Mouse (Mus musculus) midbrain, embryonic 10.5 days (tissue): ENCODE measurements at regions not wholly inside any gene's neighbourhood (a gene's known extent, or its start where the extent isn't known, plus 50 kb on each side); places are given as distances from the start of the nearest gene placed in this dataset.
"Not testable (repeated sequence)": the region's sequence is repeated elsewhere in the genome, so short reads cannot be mapped to it uniquely, and the experiment has no call there.

Experiments
- DNase-seq: peaks from one replicate; pipeline ENCODE4 v3.0.0-alpha.2; 2017; ENCODE audit warnings: low spot score
- H3K27ac ChIP-seq: fragments of 300-500 bp; sonication (generic); replicated peaks from 2 replicates; pipeline ENCODE4 v1.5.1; 2016; ENCODE audit warnings: mild to moderate bottlenecking
- H3K27me3 ChIP-seq: fragments of 300-500 bp; sonication (generic); 2 replicates; pipeline ENCODE4 v1.6.1; 2016; ENCODE audit warnings: low read depth, mild to moderate bottlenecking; ENCODE audit not compliant: poor library complexity, severe bottlenecking
- H3K36me3 ChIP-seq: fragments of 300-500 bp; sonication (generic); 2 replicates; pipeline ENCODE4 v1.6.1; 2016; ENCODE audit warnings: mild to moderate bottlenecking, moderate library complexity
- H3K4me1 ChIP-seq: fragments of 300-500 bp; sonication (generic); 2 replicates; pipeline ENCODE4 v1.6.1; 2016
- H3K4me3 ChIP-seq: fragments of 300-500 bp; sonication (generic); 2 replicates; pipeline ENCODE4 v1.5.1; 2016; ENCODE audit warnings: mild to moderate bottlenecking, moderate library complexity
- H3K9me3 ChIP-seq: fragments of 300-500 bp; sonication (generic); replicated peaks from 2 replicates; pipeline ENCODE4 v1.6.1; 2016; ENCODE audit warnings: mild to moderate bottlenecking
- WGBS: fragments of 180-500 bp; shearing (Covaris S2); methylation state at CpG from one replicate; pipeline ENCODE4 v1.1.7; 2016; 5-methylcytosine and 5-hydroxymethylcytosine counted together

DNA sequence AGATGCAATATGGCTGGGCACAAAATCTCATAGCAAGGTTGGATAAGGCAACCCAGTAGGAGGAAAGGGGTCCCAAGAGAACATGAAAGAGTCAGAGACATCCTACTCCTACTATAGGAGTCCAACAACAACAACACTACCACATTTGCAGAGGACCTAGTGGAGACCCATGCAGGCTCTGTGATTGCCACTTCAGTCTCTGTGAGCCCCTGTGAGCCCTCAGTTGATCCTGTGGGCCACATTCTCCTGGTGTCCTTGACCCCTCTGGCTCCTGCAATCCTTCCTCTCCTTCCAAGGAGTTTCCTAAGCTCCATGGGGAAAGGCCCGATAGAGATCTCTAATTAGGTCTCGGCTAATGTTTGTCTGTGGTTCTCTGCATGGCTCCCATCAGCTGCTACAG is 72.3 kb upstream of the Sh3gl3 start:
- no peak overlapping the region for H3K4me3 ChIP-seq
- 90% methylated on average over 2 of the region's 2 CpGs for WGBS
- H3K36me3 ChIP-seq: no peaks in the 10 kb centered on the region
- no peak for DNase-seq
- H3K9me3 ChIP-seq: no peaks in the 10 kb centered on the region
- H3K27ac ChIP-seq: no peak overlapping the region
- H3K4me1 ChIP-seq: no peaks in the 10 kb centered on the region
- no peaks in the 10 kb centered on the region for H3K27me3 ChIP-seq

DNA sequence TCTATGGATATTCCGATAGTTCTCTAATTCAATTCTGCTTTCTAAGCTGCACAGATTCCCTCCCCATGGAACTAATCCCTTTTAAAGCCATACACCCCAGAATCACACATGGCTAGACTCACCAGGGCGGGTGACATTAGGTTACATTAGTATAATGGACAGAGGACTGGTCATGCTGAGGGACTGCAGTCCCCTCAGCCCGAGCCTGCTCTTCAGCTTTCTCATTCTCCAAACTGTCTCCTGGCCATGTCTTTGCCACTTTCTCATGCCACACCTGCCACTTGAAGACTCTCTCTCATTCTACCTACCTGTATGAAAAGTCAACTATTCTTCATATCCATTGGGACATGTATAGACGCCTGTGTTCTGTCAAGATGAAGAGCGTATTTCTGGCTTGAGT is 68.0 kb upstream of the Sh3gl3 start:
- 83% methylated on average over 5 of the region's 5 CpGs for WGBS
- no peak overlapping the region for H3K27ac ChIP-seq
- H3K4me1 ChIP-seq: no peaks in the 10 kb centered on the region

DNA sequence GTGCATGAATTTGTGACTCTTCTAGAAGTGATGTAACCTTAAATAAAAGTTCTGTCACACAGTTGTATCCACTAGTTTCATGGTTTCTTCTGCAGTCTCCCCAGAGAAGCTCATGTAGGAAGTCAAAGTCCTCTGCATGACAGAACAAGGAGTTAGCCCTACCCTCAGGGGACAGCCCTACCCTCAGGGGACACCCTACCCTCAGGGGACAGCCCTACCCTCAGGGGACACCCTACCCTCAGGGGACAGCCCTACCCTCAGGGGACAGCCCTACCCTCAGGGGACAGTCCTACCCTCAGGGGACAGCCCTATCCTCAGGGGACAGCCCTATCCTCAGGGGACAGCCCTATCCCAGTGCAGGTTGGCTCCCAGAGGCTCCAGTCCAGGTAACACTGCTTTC is 64.5 kb upstream of the Sh3gl3 start:
- not testable (repeated sequence) for H3K4me3 ChIP-seq, DNase-seq, H3K36me3 ChIP-seq, H3K4me1 ChIP-seq, H3K27me3 ChIP-seq, H3K27ac ChIP-seq, H3K9me3 ChIP-seq

More for the DNA sequence above, 68.0 kb upstream of the Sh3gl3 start:
- no peaks in the 10 kb centered on the region for H3K27me3 ChIP-seq
- no peaks in the 10 kb centered on the region for H3K9me3 ChIP-seq
- DNase-seq: no peak
- H3K4me3 ChIP-seq: no peak overlapping the region
- no peaks in the 10 kb centered on the region for H3K36me3 ChIP-seq

DNA sequence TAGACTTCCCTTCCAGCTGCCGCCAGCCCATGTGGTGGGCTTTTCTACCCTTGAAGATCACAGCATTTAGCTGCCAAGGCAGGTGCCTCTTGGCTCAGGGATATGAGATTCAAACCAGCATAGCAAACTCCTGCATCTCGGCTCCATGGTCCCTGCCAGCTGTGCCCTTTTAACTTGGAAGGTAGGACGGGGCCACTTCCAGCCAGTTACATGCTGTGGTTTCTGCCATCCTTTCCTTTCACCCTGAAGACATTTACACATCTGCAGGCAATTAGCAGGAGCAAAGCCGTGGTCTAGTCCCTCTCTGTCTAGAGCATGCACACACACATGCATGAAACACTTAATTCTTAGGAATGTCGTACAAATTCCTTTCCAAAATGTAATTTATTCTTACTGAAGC is 64.1 kb upstream of the Sh3gl3 start:
- H3K36me3 ChIP-seq: no peaks in the 10 kb centered on the region
- H3K4me3 ChIP-seq: no peak overlapping the region
- 70% methylated on average over 5 of the region's 5 CpGs for WGBS
- no peaks in the 10 kb centered on the region for H3K4me1 ChIP-seq
- H3K27me3 ChIP-seq: no peaks in the 10 kb centered on the region
- H3K27ac ChIP-seq: no peak overlapping the region
- H3K9me3 ChIP-seq: no peaks in the 10 kb centered on the region
- DNase-seq: no peak

DNA sequence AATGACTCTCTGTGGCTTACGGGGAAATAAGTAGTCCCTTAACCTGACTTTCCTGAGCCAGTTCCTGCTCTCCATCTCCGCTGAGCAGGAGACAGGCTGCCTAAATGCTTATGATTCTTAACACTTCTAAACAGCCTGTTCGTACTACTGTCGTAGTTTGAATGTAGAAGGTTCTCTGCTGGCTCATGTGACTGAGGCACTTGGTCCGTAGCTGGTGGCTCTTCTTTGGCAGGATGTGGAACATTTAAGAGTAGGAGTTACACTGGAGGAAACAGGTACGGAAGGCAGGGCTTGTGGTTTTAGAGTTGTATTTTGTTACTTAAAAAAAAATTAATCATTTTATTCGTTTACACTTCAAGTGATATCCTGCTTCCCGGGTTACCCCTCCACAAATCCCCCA is 63.7 kb upstream of the Sh3gl3 start:
- WGBS: 82% methylated on average over 8 of the region's 8 CpGs
- Histone ChIP-seq H3K27ac (no peak overlapping the region), H3K9me3 (no peaks in the 10 kb centered on the region), H3K4me3 (no peak overlapping the region), H3K4me1 (no peaks in the 10 kb centered on the region), H3K36me3 (no peaks in the 10 kb centered on the region), H3K27me3 (no peaks in the 10 kb centered on the region)
- no peak for DNase-seq

DNA sequence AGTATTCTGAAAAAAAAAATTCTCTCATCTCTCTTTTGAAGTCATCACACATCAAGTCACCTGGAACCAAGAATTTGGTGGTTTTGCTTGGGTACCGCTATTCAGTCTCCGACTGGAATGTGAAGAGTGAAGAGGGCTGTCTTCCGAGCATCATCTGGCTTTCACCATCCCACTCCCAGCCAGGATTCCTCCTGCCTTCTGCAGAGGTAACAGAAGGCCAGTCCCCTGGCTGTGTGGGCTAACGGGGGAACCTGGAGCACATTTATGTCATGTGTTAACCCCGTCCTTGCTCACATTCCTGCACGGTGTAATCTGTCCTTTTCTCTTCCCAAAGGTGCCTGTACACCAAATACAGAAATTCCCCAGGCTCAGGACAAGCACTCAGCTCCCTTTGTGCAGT is 61.6 kb upstream of the Sh3gl3 start:
- Histone ChIP-seq H3K27ac (no peak overlapping the region), H3K4me3 (no peak overlapping the region), H3K4me1 (no peaks in the 10 kb centered on the region), H3K27me3 (no peaks in the 10 kb centered on the region), H3K36me3 (no peaks in the 10 kb centered on the region), H3K9me3 (no peaks in the 10 kb centered on the region)
- WGBS: 72% methylated on average over 6 of the region's 6 CpGs
- no peak for DNase-seq

DNA sequence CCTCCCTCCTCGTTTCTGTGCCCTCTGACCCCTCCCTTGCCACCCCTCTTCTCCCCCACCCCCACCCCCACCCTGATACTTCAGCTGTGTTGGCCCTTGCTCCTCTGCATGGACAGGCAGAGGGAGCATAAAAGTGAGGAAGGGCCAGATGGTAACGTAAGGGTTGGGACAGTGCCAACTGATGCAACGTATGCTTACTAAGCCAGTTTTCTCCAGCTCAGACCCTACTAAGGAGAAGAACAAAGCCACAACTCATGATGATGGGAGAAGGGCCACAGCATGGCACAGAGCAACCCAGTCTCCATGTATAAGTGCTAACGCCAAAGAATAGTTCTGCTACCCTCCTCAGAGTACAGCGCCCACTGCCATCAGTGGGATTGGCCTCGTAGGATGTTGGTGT is 58.0 kb upstream of the Sh3gl3 start:
- no peaks in the 10 kb centered on the region for H3K27me3 ChIP-seq
- 85% methylated on average over 6 of the region's 6 CpGs for WGBS
- no peaks in the 10 kb centered on the region for H3K36me3 ChIP-seq
- no peaks in the 10 kb centered on the region for H3K9me3 ChIP-seq
- no peak overlapping the region for H3K27ac ChIP-seq
- no peak overlapping the region for H3K4me3 ChIP-seq
- H3K4me1 ChIP-seq: peaks cover 3% of the 10 kb centered on the region; the same call in 1 of the 2 replicates
- no peak for DNase-seq

DNA sequence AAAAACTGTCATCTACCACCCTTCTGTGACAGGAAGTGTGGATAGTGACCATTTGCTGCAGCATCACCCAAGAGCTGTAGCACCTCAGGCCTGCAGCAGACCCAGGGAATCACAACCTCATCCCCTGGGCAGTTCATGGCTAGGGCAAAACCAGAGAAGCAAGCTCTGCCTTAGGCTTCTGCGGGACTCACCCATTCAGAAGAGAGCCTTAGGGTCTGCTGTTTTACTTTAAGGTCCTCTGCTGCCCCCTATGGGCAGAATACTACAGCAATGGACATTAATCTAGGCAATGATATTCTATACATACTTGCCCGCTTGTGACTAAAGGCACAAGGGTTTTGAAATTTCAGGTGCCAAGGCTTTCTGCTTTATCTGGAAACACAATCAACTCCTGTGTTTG is 54.4 kb upstream of the Sh3gl3 start:
- H3K36me3 ChIP-seq: no peaks in the 10 kb centered on the region
- peaks cover 3% of the 10 kb centered on the region; the same call in 1 of the 2 replicates for H3K4me1 ChIP-seq
- H3K4me3 ChIP-seq: no peak overlapping the region
- peak; percentile 75 for DNase-seq
- H3K9me3 ChIP-seq: no peaks in the 10 kb centered on the region
- no peak overlapping the region for H3K27ac ChIP-seq
- WGBS: 21% methylated on average over 2 of the region's 2 CpGs
- H3K27me3 ChIP-seq: no peaks in the 10 kb centered on the region

DNA sequence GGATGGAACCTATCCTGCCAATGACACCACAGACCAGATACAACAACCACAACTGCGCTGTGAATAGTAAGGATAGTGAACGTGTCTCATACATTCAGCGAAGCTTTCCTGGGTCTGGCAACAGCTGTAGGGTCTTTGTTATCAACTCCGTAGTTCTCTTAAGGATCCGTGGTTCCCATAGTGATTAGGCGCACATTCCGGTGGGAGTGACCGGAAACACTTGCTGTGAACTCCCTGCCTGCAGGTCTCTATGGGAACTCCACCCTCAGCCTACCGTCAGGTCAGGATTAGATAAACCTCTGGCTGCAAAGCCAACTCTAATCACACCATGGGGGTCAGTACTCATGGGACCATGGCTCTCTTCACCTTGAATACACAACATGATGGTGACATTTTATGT is 53.8 kb upstream of the Sh3gl3 start:
- Histone ChIP-seq H3K27me3 (no peaks in the 10 kb centered on the region), H3K9me3 (no peaks in the 10 kb centered on the region), H3K4me3 (no peak overlapping the region), H3K36me3 (no peaks in the 10 kb centered on the region), H3K4me1 (peaks cover 3% of the 10 kb centered on the region; the same call in 1 of the 2 replicates), H3K27ac (no peak overlapping the region)
- no peak for DNase-seq
- 51% methylated on average over 9 of the region's 9 CpGs for WGBS

DNA sequence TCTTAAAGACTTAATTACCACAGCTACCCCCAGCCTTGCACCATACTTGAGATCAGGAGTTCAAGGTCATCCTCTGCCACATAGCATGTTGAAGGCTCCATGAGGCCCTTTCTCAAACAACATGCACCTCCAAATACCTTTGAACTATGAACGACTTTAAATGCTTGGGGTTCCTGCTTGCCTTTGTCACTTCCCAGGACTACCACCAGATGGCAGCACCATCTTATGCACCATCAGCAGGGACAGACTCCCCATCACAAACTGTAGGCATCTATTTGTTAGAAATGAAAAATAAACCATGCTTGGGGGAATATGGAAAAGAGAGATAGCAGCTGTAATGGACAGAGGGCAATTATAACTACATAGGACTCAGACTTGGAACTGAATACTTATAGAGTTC is 51.9 kb upstream of the Sh3gl3 start:
- Histone ChIP-seq H3K27ac (no peak overlapping the region), H3K4me1 (peaks cover 3% of the 10 kb centered on the region; the same call in 1 of the 2 replicates), H3K4me3 (no peak overlapping the region), H3K9me3 (no peaks in the 10 kb centered on the region), H3K27me3 (no peaks in the 10 kb centered on the region), H3K36me3 (no peaks in the 10 kb centered on the region)
- peak; percentile 58 for DNase-seq
- WGBS: 6% methylated on average over 1 of the region's 1 CpGs
